Mouse (Mus musculus): ENCODE data around the gene Htr3a.

The Htr3a gene

DNA sequence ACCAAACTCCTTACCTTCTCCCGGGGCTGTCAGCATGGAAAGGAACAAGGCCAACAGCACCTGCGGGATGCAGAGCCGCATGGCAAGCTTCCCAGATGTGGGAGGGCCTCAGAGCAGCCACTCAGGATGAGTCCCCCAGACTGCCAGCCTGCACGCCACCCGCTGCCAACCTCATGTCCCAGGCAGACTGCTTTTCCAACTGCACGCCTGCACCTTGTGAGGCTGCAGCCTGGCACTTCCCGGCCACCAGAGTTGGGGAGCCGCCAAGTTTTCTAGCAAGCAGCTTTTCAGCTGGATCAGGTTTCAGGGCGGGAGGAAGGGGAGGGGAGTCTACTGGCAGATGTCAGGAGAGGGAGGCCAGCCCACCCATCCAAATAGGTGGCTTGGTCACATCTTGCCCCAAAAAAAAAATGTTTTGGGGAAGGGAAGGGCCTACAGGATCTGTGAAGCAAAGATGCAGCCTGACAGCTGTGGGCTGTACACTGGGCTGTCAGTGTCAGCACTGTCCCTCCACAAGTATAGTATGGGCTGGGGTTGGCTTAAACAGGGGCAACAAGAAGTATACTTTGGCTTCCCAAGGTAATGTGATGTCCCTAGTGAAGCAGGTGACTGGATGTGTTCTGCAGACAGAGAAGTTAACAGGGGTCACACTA lies at the start of gene Htr3a:
Gene Htr3a (minus strand): TSS at position 215 of the 653 bp plus-strand sequence.
- DNase-seq (ENCODE audit: low spot score), result peak; percentile 29

DNA sequence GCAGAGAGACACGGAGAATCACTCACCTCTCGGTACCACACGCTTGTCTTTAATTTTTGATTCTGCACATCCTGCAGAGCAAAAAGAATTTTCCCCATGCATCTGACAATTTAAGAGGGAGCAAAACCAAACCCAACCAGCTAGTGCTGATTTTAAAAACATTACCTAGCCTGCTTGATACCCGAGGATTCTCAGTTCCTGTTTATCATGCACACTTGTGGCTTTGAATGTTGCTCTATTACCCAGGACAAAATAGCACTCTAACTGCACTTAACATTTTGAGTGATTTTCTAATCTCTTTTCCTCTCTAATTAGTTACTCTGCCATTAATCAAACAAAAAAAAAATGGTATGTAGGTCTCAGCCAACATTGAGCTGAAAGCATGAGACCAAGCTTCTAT lies 36.7 kb upstream of the Htr3a start:
- DNase-seq (ENCODE audit: low spot score), result no peak

DNA sequence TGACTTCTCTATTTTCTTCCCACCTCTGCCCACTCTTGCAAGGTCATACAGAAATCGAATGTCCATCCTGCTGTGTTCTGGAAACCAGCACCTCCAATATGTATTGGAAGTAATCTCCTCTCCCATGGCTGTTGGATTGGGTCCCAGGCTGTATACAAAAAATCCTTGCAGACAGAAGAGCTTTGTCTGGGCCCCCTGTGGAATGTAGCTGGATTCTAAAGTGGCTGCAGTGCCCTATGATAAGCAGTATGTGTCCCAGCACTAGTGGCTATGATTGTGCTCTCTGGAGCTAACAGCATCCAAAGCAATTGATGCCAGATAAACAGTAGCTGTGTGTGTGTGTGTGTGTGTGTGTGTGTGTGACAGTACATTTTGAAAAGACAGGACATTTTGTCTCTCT lies 31.4 kb upstream of the Htr3a start:
- no peak for DNase-seq (ENCODE audit: low spot score)

DNA sequence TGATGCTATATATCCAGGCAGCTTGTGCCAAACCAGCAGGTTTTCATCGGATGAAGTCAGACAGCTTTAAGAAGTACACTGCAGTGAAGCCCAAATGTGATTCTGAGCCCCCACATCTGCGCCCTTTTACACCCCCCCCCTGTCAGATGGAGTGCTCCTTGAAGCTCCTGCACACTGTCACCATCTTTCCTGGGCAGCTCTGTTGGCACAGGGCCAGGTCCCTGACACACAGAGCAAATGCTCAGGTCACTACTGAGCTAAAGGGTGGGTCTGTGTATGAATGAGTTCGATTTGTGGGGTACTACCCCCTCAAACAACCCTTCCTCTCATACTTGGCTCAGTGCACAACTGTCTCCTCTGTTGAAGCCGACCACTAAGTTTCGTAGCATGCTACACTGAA lies 18.5 kb upstream of the Htr3a start:
- DNase-seq (ENCODE audit: low spot score), result no peak

DNA sequence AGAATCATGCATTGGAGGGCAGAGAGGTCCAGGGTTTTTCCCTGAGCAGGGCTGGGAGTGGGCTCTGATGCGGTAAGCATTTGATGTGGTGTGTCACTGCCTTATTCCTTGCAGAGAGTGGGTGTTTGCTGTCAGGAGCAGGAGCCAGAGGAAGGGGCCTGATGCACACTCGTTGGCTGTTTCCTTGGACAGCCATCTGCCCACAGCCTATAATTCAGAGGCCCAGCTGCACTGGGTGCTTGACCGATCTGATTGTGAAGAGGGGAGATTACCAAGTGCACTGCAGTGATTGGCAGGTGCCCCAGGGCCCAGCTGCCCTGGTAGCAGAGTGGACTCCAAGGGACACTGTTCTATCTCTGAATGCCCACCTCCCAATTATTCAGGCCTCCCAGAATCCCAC lies 17.9 kb upstream of the Htr3a start:
- no peak for DNase-seq (ENCODE audit: low spot score)

DNA sequence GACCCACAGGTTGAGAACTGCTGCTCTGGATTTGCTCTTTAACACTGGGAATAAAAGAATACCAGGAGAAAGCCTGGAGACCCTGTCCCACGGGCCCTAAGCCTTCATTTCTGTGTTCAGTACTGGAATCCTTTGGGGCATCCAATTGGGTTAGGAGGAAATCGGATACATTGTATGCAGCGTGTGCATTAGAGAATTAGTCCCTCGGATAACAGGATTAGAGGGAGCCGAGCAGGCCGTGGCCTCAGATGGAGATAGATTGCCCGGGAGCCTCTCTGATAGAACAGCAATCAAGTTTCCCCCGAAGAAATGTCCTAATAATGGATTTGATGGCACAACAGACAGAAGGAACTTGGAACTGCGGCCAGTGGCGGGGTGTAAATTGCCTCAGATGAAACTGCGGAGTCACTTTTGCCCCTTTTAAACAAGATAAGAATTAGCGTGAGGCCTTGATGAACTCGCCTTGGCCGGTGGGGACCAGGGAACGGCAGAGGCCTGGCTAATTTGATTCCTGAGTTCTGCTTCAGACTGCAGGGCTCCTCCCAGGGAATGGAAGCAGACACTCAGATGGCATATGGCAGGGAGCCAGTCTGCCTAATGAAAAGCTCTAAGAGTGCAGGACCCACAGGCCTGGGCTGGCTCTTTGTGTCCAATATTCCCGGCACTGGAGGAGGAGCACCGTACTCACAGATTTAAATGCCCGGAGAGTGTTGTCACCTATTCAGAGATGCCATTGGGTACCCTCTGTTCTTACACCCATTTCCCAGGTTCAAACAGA lies 5.3 kb upstream of the Htr3a start:
- DNase-seq (ENCODE audit: low spot score), result no peak

DNA sequence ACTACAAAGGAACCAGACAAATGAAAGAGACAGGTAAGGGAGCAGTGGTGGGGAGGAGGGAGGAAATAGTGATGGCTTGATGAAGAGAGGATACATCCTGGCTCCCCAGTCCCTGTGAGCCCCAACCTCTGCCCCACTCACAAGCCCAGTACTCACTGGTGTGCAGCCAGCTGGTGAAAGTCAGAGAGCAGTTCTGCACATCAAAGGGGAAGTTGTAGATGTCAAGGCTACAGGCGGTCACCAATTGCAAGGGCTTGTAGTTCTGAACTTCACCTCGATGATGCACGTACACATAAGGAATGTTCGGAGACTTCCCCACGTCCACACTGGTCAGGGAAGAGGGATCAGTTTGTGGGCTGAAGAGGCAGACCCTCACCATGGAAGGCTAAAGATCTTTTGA lies 6.5 kb downstream of the Htr3a start:
- DNase-seq (ENCODE audit: low spot score), result no peak

DNA sequence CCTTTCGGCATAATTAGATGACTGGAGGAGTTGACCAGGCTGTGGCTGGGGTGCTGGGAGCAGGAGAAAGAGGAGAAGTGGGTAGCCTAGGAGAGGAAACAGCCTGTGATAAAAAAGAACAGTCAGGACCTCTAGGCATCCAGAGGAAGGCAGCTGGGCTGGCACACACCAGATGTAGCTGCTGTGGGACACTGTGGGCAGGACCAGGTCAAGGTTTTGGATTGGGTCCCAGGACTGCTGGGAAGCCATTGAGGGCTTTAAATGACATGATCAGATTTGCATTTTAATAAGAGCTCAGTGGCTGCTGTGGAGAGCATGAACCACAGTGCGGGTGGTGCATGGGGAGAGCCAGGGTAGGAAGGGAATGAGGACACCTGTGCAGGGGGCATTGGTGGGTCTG lies 7.1 kb downstream of the Htr3a start:
- DNase-seq (ENCODE audit: low spot score), result no peak

DNA sequence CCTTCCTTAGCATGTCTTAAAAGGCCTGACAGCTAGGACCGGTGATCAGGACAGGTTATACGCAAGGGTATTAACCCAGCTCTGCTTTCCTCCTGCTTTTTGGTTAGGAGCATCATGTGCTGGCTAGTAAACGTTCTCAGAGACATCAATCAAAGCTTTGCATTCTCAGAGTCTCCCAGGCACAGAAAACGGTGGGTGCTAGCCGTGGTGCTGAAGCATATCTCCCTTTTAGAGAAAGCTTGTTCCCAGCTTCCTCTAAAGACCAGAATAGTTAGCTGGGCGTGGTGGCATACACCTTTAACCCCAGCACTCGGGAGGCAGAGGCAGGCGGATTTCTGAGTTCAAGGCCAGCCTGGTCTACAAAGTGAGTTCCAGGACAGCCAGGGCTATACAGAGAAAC lies 12.3 kb downstream of the Htr3a start:
- peak; percentile 31 for DNase-seq (ENCODE audit: low spot score)

DNA sequence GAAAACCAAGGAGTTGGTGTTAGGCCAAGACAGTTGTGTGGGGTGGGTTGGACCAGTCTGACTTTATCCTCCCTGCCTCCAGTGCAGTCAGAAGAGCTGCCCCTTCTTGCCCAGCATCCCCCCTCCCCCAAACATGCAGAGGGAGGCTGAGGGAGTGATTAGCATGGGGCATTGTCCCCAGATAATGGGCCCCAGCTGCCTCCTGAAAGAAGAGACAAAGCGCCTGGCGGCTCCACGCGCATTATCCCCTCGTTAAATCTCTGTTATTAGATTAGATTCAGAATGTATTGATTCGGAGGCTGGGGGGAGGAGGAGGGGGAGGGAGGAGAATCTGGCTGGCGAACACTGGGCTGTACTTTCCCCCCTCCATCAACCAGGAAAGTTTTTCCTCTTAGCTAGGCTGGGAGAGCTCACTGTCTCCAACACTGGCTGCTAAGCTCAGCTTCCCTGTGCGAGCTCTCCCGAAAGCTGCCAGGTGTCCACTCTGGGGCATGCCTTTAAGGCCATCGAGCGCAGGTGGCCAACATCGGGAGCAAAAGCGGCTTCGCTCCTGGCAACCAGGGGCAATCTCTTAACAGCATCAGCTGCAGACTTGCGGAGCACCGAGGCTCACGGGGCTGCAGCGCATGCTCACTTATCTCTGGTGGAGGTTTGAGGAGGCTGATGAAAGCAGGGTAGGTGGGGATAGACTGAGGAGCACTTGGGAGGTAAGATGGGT lies 14.9 kb downstream of the Htr3a start:
- no peak for DNase-seq (ENCODE audit: low spot score)

DNA sequence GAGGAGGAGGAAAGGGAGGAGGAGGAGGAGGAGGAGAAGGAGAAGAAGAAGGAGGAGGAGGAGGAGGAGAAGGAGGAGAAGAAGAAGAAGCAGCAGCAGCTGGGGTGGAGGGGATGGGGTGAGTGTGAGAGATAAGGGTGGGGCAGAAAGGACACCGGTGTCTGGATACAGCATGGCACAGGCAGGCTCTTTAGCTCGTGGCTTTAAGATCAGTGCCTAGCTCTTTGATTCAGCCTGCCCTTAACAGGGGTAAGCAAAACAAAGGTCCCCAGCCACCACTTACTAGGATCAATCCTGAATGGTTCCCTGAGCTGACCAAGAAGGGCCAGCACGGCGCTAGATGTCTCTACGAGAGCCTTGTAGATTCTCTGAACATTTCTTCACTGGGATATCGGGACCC lies 16.1 kb downstream of the Htr3a start:
- DNase-seq (ENCODE audit: low spot score), result no peak

DNA sequence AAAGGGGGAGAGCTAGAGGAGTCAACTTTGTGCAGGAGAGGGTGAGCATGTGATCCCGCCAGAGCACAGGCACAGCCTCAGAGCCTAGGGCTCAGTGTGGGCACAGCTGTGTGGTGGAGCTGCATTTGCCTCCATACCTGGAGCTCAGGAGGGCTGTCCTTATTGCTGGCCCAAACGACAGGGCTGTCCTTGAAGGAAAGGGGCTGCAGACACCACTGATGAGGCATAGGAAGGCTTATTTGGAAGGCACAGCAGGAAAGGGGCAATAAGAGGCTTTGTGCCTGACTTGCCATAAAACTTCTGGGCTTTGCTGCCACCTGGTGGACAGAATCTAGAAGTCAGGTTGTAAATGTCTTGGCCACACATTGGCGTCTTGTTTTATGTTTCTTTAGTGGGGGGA lies 16.9 kb downstream of the Htr3a start:
- DNase-seq (ENCODE audit: low spot score), result peak; percentile 45

DNA sequence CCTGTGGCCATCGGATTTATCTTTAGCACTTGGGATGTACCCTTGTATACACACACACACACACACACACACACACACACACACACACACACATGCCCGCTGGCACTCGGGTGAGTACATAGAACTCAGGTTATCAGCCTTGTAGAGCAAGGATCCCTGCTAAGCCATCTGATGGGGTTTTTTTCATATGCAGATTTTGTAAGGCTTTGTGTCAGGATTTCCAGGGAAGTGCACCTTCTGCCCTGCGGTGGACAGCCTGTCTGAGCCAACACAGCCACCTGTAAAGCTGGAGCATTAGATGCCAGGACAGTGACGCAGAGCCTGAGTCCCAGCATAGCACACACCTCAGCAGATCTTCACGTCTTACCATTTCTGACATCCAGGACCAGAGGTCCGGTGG lies 21.8 kb downstream of the Htr3a start:
- no peak for DNase-seq (ENCODE audit: low spot score)

DNA sequence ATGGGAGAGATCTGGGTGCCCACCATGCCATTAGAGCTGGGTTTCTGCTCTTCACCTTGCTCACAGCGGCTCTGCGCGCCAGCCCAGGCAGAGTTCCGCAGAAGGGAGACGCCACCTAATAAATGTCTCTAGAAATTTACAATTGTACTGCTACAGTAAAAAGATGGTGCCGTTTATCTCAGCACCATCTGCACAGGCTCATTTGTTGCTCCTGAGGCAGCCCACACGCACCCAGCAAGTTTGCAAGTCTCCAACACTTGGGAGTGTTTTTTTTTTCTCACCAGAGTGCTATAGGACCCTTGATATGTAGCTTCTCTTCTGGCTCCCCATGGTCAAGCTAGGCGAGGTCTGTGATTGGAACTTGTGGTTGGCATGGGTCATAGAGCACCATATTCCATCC lies 38.0 kb downstream of the Htr3a start:
- no peak for DNase-seq (ENCODE audit: low spot score)

DNA sequence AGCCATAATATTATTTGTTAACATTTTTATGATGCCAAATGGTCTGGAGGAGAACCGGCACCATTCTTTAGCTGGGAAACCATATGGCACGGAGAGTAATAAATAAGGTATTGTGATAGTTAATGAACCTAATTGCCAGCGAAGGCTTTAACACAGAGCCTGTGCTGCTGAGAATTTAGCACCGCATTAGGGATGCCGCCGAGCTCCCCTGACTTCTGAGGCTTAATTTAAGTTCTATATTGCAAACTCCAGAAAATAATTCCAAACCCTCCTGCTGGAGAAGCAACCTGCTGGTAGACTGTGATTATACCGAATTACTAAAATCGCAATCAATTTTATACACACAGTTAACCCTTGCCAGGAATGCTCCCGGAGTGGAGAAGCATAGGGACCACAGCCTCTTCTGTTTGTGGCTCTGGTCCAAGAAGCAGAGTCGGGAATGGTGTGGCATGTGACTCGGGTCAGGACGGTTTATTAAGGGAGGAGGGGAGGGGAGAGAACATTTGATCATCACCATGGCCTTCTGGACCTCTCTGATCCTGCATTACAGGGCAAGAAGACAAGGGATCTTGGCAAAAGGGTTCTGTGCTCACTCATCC lies 44.3 kb downstream of the Htr3a start:
- DNase-seq (ENCODE audit: low spot score), result no peak

DNA sequence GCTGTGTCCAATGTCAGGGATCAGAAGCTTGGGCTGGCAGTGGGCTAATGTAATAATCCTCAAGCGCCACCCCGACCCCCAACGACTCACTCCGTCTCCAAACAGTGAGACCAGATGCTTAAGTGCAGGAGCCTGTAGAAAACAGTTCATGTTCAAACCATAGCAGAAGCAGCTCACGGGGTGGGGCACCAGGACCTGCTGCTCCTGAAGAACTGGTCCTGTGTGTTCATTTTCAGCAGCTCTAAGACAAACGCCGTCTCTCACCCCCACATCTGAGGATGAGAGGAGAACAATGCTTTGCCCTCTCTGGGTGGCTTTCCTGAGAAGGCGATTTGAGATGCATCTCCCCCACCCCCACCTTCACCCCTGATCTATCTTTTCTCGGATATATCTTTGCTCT lies 45.7 kb downstream of the Htr3a start:
- no peak for DNase-seq (ENCODE audit: low spot score)

DNA sequence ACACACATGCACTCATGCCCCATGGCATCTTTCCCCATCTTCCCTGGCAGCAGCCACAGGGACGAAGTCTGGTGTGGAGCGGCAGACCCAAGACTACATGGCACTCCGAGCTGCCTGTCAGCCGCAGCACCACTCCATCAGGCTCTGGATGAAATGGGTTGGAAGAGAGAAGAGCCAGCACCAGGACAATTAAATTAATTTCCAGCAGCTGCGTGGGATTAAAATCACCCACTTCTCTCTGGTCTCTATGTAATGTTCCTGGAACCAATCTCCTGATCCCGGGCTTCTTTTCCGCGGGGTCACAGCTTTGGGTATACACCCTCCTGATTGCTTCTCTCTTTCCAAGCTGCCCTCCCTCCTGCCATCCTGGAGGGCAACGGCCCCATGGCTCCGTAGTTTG lies 49.4 kb downstream of the Htr3a start:
- DNase-seq (ENCODE audit: low spot score), result no peak

DNA sequence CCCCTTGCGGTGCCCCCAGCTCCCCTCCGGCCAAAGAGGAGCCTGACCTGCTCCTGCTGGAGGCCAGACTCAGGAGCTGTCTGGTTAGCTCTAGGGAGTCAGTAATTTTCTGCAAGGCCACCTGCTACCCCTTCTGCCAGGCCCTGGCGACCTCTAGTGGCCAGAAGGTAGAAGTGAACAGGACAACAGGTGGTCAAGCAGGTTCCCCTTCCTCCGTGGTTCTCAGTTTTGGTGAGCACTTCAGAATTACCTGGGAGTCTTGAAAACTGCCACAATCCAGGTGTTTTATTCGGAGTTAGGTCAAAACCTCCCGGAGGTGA lies 50.4 kb downstream of the Htr3a start:
- peak; percentile 68 for DNase-seq (ENCODE audit: low spot score)

DNA sequence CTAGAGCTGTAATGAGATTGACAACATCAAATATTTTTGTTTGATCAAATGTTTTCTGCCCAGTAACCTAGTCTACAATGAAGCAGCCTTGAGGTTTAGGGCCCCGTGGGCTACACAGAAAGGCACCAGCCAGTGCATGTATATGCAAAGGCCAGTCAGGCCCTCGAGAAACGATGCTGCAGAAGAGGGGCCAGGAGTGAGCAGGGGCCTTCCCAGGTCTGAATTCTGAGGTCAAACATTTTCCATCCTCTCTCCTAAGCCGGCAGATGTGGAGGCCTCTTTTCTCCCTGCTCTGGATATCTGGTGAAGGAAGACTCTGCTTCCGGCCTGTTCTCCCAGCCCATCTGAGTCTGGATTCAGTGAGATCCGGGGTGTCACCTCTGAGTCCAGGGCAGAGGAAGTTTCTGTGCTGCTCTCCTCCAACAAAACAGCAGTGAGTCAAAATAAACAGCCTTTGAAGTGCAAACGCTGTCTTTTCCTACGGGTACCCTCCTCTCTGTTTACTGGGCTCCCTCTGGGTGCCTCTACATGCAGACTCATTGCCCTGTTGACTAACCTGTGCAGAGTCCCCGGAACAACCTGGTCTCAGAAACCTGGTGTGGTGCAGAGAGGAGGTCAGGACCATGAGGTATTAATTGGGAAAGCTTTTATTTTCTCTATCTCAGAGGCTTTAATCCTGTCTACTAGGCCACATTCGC lies 50.9 kb downstream of the Htr3a start:
- no peak for DNase-seq (ENCODE audit: low spot score)

DNA sequence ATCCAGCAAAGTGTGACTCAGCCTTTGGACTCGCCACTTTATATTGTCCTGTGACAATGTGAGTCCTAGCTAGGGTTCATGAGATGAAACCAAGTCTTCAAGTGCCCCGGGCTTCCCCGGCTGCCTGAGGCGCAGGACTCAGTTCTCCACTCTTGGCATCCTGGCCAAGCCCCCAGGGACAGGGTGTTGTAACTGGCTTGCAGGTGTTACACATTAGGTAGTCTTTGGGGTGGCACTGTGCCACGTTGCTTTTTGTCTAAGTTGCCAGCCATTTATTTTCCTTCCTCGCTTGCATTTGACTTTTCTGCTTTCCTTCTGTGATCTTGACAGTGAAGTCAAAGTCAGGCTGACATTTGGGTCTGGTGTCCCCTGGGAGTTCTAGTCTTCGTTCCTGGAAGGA lies 53.0 kb downstream of the Htr3a start:
- DNase-seq (ENCODE audit: low spot score), result no peak

DNA sequence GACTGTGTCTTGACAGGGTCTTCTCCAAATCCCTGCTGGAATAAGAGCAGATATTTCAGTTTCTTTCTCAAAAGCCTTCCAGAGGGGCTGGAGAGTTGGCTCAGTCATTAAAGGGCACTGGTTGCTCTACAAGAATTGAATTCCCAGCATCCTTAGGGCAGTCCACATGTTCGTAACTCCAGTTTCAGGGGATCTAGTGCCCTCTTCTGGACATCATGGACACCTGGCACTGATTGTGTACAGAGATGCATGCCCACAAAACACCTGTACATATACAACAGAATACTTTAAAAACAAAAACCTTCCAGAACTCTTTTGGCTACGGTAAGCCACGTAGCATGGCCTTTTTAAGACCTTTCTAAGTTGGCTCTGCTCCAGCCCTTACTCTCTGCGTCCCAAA lies 54.7 kb downstream of the Htr3a start:
- DNase-seq (ENCODE audit: low spot score), result no peak

DNA sequence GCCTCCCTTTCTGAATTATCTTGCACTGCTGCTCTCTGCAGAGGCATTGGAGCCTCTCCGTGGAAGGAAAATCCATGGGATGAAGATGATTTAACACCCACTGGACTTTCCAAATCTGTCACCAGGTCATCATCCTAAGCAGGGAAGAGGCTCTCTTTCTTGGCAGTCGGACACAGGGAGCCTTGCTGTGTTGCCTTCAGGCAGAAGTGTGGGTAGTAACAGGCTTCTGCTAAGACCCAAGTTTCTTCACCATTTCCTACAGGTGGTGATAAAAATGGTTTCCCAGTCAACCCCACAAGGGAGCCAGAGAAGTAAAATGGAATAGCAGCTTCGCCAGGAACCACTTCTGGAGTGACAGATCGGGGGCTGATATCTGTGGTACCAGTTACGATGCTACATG lies 61.4 kb downstream of the Htr3a start:
- DNase-seq (ENCODE audit: low spot score), result no peak
